Mouse (Mus musculus) small intestine, adult 2 months (tissue): Measurements from ENCODE around the gene Nrg4.

Experiments used
- CTCF ChIP-seq: fragments of 200-500 bp; IDR thresholded peaks from 2 replicates; pipeline ENCODE4 v1.5.1; 2012; ENCODE audit warnings: low read depth, mild to moderate bottlenecking, control low read depth, inconsistent platforms, low read length, moderate library complexity, mixed read lengths; ENCODE audit not compliant: insufficient replicate concordance, insufficient read length; ENCODE audit errors: extremely low read depth
- POLR2A ChIP-seq: fragments of 200-500 bp; IDR thresholded peaks from 2 replicates; pipeline ENCODE4 v1.6.1; 2012; ENCODE audit warnings: low read depth, mild to moderate bottlenecking, control low read depth, inconsistent platforms, low read length, moderate library complexity

- no peak for TF ChIP-seq CTCF
- TF ChIP-seq POLR2A, result no peak
Measured at GRCm38 (mm10) chr9:55273906-55274305, 52.7 kb downstream of the Nrg4 start.
